Mouse (Mus musculus): ENCODE data around the gene Mef2c.

Mef2c gene

DNA sequence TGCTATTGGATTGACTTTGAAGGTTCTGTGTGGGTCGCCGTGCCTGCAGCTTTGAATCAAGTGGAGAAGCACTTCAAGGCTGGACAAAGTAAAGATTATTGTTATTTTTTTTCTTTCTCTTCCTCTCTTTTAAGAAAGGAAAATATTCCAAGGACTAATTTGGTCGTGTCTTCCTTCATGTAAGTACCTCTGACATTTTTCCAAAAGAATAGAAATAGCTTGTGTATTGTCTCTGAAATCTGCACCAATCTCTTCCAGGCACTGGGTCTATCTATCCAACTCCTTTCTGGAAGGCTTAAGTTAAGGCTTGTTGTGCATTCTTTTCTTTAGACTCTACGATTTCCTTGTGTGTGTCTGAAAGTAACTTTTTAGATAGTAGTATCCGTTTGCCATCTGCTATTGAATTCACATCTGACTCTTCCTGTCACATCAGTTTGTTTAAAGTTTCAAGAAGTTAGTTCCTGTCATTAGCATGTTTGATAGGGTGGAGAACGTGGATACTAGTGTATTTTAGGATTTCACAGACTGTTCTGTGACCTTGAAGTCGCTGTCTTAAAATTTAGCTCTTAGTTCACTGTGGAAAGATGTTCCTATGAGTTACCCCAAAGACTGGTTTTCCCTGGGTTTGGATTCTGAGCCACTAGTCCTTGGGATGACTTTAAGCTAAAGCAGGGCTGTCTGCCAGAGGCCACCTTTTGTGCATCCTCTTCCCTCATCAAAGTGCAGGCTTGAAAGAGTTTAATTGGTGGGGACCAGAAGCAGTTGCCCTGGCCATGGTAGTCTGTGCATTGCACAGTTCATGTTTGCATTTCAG, 21.3 kb downstream of the Mef2c start:
- DNase-seq (ENCODE audit: extremely low spot score), result no peak

DNA sequence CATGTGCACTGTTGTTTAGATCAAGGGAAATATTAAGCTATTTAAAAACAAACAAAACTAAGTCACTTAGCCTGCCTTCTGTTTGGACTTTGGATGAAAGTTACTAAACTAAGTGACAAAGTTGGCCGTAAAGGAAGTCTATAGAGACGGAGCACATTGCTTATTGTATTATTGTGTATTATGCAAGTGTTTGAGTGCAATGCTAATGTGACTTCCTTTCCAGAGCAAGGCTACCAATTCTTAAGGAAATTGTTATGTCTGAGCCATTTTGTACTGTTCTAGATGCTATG, 21.8 kb downstream of the Mef2c start:
- DNase-seq (ENCODE audit: extremely low spot score), result no peak

DNA sequence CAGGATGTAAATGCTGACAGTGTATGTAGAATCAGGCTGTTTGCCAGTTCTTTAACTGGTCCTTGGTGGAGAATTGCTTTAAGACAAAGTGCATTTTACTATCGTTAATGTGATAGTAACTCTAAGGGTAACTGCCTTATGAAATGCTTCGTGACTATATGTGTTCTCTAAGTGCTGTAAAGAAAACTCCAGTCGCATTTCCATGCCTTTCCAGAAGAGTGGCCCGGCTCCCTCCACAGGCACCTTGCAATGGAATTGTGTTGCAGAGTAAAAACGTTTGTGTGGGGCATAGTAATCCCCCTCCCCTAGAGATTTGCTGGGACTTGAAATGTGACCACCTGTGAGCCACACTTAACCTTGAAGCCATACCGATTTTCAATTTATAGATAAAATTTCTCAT, 22.2 kb downstream of the Mef2c start:
- DNase-seq (ENCODE audit: extremely low spot score), result no peak

DNA sequence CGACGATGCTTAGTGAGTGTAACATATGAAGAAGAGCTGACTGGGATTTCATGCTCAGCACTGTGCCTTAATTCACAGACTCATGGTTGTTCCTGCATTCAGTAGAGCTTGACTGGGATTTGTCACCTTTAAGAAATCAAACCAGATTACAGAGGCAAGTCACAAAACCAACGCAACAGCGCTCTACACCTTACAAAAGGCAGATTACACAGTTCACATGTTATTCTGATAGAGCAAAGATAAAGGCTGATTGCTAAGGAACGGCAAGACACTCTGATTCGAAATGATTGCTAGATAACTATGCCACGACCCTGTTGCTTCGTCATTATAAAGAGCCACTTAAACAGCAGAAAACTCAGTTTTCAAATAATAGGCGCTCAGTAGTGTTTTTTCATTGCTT, 24.1 kb downstream of the Mef2c start:
- no peak for DNase-seq (ENCODE audit: extremely low spot score)

DNA sequence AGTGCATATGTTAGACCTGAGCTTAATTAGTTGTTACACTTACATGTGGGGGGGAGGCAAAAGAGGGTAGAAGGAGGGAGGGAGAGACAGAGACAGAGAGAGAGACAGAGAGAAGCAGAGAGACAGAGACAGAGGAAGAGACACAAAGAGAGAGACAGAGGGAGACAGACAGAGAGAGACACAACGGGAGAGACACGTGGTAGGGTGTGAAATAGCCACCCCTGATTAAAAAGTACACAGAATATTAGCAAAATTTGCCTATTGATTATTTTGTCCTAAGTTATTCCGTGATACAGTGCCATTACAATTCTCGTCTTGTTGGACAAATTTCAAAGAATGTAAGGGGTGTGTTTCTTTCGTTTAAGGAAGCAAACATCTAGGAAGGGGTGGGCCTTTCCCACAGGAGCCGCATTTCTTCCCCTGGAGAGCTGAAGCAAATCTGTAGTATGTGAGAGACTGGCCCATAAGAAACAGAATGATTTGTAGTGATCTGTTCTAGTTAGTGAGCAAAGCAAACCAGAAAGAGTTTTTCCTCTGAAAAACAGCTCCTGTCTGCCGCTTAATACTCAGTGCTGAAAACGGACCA, 26.0 kb downstream of the Mef2c start:
- no peak for DNase-seq (ENCODE audit: extremely low spot score)

DNA sequence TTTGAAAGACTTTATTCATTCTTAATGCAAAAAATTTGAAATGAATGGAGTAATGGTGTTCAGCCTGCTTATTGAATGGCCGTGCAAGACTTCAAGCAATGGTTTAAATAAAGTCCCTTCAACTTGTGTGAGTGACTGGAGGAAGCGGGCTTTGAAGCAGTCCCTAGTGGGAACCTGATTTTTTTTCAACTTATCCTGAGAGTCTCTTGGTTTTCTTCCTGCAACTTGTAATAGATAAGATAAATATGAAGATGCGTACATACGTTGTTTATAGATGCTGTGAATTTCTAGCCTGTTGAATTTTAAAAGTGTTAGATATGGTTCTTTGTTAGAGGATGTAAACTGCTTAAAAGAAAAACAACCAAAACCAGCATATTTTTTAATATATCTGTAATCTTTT, 27.1 kb downstream of the Mef2c start:
- DNase-seq (ENCODE audit: extremely low spot score), result no peak

DNA sequence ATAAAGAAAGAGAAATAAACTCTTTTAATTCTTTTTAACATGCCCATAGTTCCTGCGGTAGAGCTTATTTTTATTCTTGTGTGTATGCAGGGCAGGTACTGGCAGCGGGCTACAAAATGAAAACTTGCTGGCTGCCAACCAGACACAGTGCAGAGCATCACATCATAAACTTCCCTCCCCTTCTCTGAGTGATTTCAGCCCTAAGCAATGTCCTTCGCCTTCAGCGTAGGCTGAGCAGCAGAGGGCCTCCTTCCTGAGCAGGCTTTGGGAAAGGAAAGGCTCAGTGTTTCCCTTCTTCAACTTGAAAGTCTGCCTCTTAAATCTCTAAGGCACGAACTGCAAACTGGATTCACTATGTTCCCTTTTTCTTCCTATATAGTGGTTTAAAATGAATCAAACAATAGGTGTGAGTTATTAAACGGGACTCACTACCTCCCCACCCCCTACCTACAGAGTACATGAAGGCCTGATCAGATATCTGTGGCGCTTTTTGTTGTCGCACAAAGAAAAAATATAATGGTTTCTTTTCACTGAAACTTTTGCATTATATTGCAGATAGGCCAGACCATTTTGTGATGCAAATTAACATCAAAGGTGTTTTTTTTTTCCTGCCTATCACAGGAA, 28.2 kb downstream of the Mef2c start:
- no peak for DNase-seq (ENCODE audit: extremely low spot score)

DNA sequence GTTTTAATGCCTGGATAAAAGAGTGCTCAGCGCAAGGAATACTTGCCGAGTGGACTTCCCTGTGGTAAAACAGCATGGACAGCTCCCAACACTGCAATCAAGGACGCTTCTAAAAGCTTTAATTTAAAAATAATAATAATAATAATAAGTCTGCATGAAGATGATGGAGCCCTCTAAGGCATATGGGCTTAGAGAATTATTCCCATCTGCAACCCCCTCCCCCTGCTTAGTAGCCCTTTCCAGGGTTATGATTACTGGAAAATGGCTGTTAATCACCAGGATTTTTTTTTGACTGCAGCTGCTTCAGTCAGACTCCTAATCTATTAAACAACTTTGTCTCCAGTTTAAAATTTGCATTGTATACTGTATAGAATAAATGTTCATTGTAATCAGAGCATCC, 32.5 kb downstream of the Mef2c start:
- DNase-seq (ENCODE audit: extremely low spot score), result no peak

DNA sequence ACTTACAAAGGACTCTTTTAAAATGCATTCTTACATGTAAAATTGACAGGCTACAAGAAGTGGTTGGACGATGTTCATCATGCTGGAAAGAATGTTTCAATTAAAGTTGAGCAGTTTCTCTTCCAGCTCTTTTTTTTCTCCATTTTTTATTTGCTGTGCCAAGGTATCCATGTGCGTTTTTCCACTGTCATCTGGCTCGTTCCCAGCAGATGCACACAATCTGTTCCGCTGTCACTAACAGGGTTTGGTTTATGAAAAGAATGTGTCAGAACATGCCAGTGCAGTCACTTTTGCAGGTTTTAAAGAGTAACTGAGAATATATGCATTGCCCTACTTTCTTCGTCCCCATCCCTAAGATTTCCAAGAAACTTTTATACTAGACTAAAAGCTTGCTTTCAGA, 33.3 kb downstream of the Mef2c start:
- no peak for DNase-seq (ENCODE audit: extremely low spot score)

DNA sequence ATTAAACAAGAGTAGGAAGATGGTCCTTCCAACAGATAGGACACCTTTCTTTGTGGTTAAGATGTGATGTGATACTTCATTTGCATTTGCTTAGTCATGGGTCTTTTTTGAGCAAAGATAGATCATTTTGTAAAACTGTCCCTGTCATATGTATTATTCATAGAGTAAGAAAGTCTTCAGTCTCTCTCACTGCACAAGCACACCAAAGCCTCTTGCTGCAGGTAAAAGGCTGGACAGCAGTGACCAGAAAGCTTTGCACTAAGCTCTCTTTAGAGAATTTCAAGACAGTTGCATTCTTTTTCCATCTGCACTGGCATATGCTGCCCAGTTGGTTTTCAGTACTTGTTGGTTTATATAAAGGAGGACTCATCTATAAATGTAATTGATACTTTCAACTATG, 36.1 kb downstream of the Mef2c start:
- DNase-seq (ENCODE audit: extremely low spot score), result no peak

DNA sequence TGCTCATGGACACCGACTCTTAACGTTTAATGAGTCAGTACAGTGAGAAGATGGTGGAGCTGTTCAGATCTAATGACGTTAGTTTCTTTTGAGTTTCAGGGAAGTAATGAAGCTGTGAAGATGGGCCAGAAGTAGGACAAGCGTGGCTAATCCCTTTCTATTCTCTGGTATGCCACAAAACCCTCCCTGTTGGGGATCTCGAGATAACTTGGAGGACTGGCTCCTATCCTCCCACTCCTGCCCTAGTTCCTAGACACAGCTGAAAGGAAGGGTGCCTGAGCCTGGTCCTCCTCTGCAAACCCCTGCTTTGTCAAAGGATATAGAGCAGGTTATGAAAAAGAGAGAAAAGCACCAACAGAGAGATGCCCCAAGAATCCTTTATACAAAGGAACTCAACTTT, 38.8 kb downstream of the Mef2c start:
- DNase-seq (ENCODE audit: extremely low spot score), result no peak

DNA sequence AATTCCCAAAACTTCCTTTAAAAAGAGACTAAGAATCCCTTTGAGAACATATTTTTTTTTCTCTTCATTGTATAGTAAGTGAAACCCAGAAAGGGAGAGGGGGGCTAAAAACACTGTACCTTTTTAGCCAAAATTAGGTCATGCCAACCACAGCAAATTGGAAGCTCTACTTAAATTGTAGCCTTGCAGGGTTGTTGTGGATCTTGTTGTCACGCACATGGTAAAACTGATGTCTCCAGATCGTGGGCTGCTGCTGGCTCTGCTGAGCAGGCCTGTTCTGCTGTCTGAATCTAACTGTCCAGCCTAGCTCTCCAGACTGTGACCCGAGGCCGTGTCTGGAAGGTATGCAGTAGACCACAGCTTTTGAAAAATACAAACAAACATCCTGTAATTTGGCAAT, 40.9 kb downstream of the Mef2c start:
- no peak for DNase-seq (ENCODE audit: extremely low spot score)

DNA sequence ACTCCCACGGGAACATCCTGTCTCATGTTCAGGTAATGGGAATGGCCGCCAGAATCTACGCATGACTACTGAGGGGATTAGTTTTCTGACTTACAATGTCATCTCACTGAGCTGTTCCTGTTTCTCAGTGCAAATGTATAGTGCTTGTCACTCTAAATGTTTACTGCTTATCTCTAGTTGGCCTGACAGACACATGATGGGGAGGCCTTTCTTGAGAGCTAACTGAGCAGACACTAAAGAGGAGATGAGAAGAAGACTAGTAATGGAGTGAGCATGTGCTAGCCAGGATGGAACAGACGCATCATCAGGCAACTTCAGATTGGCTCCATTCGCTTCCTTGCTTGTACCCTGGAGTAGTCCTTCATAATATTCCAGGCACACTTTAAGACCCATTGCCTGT, 43.0 kb downstream of the Mef2c start:
- no peak for DNase-seq (ENCODE audit: extremely low spot score)

DNA sequence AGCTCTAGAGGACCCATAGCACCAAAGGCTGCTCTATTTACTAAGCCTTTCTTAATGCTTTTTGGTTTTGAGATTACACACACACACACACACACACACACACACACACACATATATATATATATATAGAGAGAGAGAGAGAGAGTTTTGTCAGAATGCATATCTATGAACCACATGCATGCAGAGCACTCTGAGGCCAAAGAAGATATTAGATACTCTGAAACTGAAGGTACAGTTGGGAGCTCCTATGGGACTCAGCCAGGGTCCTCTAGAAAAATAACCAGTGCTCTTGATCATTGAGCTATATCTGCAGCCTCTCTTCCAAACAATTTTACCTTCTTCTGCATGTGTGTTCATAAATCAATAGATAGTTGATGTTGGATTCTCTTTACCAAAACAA, 47.4 kb downstream of the Mef2c start:
- no peak for DNase-seq (ENCODE audit: extremely low spot score)

DNA sequence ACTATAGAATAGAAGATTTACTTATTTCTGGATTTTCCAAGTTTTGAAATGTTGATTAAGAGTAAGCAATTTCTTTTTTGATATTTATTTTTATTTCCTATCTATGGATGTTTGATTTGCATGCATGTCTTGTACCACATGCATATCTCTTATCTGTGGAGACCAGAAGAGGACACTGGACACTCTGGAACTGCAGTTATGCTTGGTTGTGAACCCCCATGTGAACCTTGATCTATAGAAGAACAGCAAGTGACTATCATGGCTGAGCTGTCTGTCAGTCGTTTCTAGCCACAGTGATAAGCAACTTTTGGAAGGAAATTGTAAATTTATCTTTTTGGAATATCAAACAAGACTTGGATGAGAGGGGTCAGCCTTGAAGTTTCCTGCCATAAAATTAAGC, 48.2 kb downstream of the Mef2c start:
- DNase-seq (ENCODE audit: extremely low spot score), result no peak

DNA sequence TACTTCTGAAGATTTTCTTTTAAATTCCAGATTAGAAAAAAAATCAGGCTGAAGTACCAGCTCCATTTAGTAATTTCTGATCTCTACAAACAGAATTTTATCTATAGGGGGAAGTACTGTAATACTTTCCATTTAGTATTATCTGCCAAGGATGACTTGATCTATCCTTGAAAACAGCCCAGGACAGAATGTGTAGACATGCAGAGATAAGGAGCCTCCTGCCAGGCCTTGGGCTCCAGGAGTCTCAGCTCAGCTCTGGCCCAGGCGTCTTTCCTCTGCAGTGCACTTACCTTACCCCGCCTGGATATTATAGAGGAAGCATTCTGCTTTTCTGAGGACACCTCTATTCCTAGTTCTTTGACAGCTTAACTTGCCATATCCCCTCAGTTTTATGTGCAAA, 59.4 kb downstream of the Mef2c start:
- no peak for DNase-seq (ENCODE audit: extremely low spot score)

DNA sequence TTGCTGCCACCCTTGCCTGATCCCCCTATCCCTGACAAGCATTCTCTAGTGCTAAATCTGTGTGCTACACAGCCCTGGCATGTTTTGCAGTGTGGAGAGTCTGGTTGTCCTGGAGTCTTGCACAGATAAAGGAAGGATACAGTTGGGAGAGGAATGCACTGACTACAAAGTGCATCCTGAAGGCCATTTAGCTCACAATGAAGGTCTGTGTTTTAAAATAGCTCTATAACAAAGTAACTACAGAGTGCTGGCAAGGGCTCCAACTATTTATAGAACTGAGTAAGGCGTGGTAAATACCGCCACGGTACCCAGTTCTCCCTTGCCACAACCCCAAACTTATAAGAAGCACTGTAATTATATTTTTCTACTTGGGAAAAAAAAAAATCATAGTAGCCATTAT, 61.9 kb downstream of the Mef2c start:
- DNase-seq (ENCODE audit: extremely low spot score), result no peak

DNA sequence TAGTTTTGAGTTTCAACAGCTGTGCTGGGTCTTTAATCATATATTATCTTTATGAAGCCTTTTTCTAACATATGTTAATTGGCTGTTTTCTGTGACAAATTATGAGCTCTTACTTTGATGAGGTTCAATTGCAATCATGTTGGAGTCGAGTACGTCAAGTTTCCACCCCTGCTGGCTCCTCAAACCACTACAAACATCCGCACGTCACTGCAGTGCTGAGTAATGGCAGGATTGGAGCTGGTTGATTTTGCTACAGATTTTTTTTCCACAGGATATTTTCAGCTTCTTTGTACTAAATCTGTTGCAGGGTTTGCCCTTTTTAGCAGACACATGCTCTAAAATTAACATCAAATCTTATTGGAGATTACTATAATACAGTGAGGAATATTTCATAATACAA, 62.3 kb downstream of the Mef2c start:
- DNase-seq (ENCODE audit: extremely low spot score), result no peak

DNA sequence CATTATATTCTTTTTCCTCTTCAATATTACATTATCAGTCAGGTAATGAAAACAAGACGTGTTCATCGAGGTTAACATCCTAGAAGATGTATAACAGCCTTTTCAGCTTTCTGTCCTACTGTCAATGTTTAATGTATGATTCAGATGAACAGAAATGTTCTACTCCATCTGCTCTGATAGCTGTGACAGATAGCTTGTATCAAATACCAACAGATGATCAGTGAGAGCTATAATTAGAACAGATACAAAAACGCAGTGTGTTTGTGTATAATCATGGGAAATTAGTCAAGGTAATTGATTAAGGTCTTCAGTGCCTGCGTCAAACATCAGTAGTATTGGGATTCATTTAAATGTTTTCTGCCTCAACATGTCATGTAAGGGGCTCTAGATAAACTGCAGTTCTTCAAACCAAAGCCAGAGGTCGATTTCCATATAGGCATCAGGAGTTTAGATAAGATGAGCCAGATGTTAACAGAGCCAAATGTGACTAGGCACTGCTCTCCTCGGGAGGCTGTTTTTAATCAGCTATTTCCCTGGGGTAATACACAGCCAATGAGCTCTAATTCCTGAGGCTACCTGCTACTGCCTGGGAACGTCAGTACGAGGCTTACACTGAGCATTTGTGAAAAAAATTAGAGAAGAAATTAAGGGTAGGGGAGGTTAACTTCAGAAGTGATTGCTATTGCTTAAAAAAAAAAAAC, 63.1 kb downstream of the Mef2c start:
- no peak for DNase-seq (ENCODE audit: extremely low spot score)

DNA sequence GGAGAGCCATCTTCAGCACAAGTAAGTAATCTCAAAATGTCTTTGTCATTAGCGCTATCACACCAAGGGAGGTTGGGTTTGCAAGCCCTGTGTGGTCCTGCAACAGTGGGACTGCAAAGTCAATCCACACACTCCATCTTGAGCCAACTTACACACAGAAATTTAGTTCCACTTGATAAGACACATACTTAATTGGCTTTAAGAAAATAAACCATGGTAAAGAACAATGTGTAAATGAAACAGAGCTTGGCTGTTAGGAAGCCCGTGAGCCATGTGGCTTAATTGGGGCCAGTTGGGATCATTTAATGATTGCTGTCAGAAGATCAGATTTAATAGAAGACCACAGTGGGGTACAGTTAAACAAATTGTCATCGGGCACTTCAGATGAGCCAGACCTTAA, 63.8 kb downstream of the Mef2c start:
- no peak for DNase-seq (ENCODE audit: extremely low spot score)

DNA sequence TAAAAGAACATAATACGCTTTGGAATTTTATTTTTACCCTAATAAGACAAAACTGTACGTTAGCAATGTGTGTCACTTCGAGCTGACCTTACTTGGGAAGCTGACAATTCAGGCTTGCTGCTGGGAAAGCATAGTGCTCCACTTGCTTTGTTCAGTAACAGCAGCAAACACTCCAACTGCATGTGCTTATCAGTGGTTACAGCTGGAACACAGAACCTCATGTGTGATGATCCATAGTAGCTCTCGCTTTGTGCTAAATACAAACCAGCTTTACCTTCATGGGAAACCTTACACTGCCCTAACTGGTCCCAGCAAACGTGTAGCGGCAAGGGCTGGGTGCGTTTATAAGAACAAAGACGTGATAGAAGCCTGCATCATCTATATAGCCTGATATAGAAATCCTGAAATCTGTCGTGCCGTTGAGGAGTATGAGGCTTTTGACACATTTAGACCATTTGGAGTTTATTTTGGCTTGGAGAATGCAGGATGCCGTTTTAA, 65.0 kb downstream of the Mef2c start:
- no peak for DNase-seq (ENCODE audit: extremely low spot score)

DNA sequence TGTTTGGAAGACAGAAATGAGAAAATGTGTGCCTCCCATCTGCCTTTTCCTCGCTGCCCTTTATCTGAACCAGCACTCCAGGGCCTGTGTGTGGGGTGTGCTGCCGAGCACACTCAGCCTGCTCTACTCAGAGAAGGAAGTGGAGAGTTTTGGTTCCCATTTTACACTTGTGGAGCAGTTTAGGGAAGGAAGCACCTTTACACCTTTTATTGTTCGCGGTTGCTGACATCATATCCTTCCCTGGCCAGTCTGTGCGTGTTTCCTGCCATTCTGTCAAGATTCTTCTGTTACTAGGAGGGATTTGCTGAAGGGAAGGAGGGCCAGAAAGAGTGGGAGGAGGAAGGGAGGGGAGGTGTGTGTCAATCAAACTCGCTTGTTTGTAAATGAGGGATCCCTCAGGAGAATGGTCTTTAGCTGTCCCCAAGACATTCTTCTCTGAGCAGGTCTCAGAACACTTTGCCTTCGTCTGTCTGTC, 68.2 kb downstream of the Mef2c start:
- peak; percentile 36 for DNase-seq (ENCODE audit: extremely low spot score)

DNA sequence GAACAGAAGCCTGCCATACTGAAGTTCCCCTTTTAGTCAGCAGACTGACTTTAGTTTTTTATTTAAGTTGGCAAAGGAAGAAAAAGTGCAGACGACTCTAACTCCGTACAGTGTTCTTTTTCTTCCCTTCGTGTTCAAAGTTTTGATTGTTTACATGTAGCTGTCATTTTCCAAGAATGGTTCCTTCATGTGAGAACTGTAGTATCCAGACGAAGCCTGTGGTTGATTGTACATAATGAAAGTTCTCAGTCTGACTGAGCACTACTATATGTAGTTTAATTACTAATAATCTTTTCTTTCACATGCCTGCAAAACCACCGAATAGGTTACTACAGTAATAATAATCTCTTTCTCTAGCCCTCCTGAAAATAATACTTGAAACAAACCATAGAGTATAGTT, 68.6 kb downstream of the Mef2c start:
- DNase-seq (ENCODE audit: extremely low spot score), result no peak

Data from embryo, embryonic 9.5 days (tissue).